Mouse (Mus musculus): ENCODE data around the gene Zmynd12.

Gene Zmynd12

GRCm38 (mm10) chr4:119512731-119513141 lies 90.1 kb downstream of the Zmynd12 start:
- H3K27me3 ChIP-seq (ENCODE audit: control insufficient read depth, insufficient read depth, low read length, poor library complexity, severe bottlenecking): no peaks in the 10 kb centered on the region; the same call in 1 of the 2 replicates
- DNase-seq (ENCODE audit: low read depth, low spot score): no peak
- no peaks in the 10 kb centered on the region for H3K36me3 ChIP-seq (ENCODE audit: control insufficient read depth, insufficient read depth, low read length, poor library complexity, severe bottlenecking)
